Mouse (Mus musculus): Measurements from ENCODE around the gene Gm17657.

DNA sequence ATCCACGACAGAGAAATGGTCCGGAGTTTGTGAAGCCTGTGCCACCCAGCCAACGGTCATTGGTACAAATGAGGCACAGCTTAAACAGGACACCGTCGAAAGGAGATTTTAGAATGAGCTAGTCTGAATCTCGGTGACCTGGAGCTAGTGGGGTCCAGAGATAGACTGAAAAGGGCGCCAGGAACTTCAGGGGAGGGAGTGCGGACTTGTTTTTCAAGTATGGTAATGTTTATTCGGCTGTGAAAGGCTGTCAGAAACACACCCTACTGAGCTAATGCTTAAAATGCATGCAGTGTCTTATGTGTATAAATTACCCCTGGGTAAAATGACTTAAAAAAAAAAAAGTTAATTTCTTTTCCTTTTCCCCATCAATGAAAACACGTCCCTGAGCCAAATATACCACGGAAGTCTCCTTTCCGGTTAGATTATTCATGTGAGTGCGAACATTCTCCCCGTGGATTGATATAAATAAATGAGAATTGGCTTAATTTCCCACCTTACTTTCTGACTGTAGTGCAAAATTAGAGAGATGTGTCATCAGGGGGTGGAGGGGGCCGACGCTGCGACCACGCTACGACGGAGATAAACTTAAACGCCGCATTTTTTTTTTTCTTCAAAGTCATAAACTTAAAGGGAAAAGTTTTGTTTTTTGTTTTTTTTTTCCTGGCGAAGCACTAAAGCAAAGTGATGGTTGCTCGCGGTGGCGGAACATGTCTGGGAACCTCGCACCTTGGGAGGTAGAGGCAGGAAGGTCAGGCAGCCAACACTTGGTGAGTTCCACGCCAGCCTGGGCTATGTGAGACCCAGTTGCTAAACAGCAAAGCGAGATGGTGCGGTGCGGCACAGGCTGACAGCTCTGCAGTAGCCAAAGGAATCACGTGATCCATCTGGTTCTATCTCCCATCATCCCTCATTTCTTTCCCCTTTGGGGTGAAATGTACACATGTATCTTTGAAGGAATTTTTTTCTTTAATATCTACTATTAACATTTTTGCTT lies 46.5 kb downstream of the Gm17657 start:
- no peak for TF ChIP-seq MYC (IDR thresholded peaks at IDR 0.05; ENCODE audit: low read depth, low read length)
- no peak for TF ChIP-seq POLR2A (IDR thresholded peaks at IDR 0.05; ENCODE audit: low read depth, low read length)
- TF ChIP-seq BHLHE40 (IDR thresholded peaks at IDR 0.05; ENCODE audit: low read depth, low read length): no peak
- TF ChIP-seq RCOR1 (conservative IDR thresholded peaks at IDR 0.05; ENCODE audit: low read depth, low read length): no peak
- no peak for TF ChIP-seq ETS1 (conservative IDR thresholded peaks at IDR 0.05; ENCODE audit: low read depth, low read length)
- TF ChIP-seq SIN3A (IDR thresholded peaks at IDR 0.05; ENCODE audit: low read length): no peak
- TF ChIP-seq JUND (conservative IDR thresholded peaks at IDR 0.05; ENCODE audit: low read depth, low read length): no peak
- no peak for TF ChIP-seq CTCF (conservative IDR thresholded peaks at IDR 0.05 in 1 of 2, IDR thresholded peaks at IDR 0.05 in 1 of 2; ENCODE audit: low read depth in 2 of 2, low read length in 2 of 2)

Measured in CH12.LX (cell line).